Mouse (Mus musculus): Measurements from ENCODE around the gene Gm49369. TPM values are rescaled to one million over a fixed set of nuclear protein-coding genes. Genes with fewer than 3 reads are reported as not detected.

The Gm49369 gene
- polyA plus RNA-seq (2012) = 62.1 and 84.1 TPM in 2 replicates

DNA sequence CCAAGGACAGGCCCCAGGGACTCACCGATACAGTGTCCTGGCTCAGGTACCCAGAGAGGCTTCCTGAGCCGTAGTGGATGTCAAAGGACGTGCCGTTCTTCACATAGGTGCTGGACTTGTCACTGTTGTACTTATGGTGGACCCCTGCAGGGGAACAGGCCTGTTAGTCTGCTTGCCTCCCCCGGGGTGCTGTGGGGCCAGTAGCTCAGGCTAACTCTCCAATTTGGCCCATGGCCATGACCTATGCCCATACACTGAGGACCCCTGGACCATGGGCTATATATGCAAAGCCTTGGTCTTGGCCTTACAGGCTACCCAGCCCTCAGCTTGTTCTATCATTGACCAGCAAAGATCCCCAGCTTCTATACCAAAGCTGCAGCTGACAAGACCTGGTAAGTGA, at the start of gene Gm49369:
Gene Gm49369 (minus strand): TSS at position 101 of the 400 bp plus-strand sequence.

DNA sequence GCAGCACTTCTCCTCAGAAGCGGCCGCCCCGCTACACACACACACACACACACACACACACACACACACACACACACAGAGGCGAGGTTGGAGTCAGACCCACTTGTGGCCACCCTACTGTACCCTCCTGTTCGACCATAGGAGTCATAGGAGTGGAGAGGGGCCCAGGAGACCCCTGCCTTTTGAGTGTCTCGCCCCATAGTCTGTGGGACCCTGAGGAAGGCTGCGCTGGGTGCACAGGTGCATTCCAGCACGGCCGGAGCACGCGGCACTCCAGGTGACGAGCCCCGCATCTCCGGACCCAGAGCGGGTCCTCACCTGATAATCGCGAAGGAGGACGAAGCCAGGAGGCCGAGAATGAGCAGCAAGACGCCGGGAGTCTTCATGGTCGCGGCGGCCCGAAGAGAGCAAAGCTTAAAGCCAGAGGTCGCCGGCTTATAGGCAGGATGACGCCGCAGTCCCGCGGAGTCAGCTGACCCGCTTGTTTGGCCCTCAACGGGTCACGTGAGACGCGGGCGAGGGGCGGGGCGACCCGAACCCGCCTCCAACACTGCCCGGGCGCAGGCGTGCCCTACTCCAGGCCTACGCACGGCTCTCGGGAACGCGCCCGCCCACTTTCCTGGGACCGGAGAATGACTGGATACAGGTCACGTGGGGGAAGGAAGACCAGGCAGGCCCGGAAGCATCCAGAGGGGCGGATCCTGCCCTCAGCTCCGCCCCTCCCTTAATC, 5.1 kb upstream of the Gm49369 start, which contains the start of gene Ctsd:
Gene Ctsd (minus strand): TSS at position 620 of the 730 bp plus-strand sequence.

GRCm38 (mm10) chr7:142373641-142374412, 8.6 kb downstream of the Gm49369 start, which contains the start of gene Ifitm10:
Ifitm10 (minus strand) TSS chr7:142373753.

Other genes with a start within 250 kb of the Gm49369 start
- gene Gm39115, start 246.6 kb downstream of the Gm49369 start, polyA plus RNA-seq (2012) = not detected in 2 replicates
- gene Gm45337, start 238.1 kb downstream of the Gm49369 start, polyA plus RNA-seq (2012) = not detected in 2 replicates
- not detected in 2 replicates for gene Gm29735, start 225.6 kb downstream of the Gm49369 start, polyA plus RNA-seq (2012)
- not detected in 2 replicates for gene Gm4553, start 216.9 kb downstream of the Gm49369 start, polyA plus RNA-seq (2012)
- not detected in 2 replicates for gene Krtap5-2, start 206.7 kb downstream of the Gm49369 start, polyA plus RNA-seq (2012)
- gene Gm10153, start 192.3 kb downstream of the Gm49369 start, polyA plus RNA-seq (2012) = not detected in 2 replicates
- not detected in 2 replicates for gene Krtap5-3, start 181.3 kb downstream of the Gm49369 start, polyA plus RNA-seq (2012)
- gene Gm7579, start 170.8 kb downstream of the Gm49369 start, polyA plus RNA-seq (2012) = not detected in 2 replicates
- not detected in 2 replicates for gene Krtap5-5, start 152.7 kb downstream of the Gm49369 start, polyA plus RNA-seq (2012)
- not detected in 2 replicates for gene Gm40460, start 141.6 kb downstream of the Gm49369 start, polyA plus RNA-seq (2012)
- not detected in 2 replicates for gene Gm2431, start 124.3 kb downstream of the Gm49369 start, polyA plus RNA-seq (2012)
- not detected in 2 replicates for gene Gm4559, start 108.3 kb downstream of the Gm49369 start, polyA plus RNA-seq (2012)
- gene Krtap5-1, start 85.5 kb downstream of the Gm49369 start, polyA plus RNA-seq (2012) = not detected in 2 replicates
- not detected in 2 replicates for gene Krtap5-4, start 79.1 kb downstream of the Gm49369 start, polyA plus RNA-seq (2012)
- 2.5 and 2.6 TPM in 2 replicates for gene Ifitm10, start 8.9 kb downstream of the Gm49369 start, polyA plus RNA-seq (2012)
- gene Ctsd, start 5.4 kb upstream of the Gm49369 start, polyA plus RNA-seq (2012) = 77.7 and 82.6 TPM in 2 replicates
- gene Syt8, start 52.2 kb upstream of the Gm49369 start, polyA plus RNA-seq (2012) = not detected in 2 replicates
- 3.8 and 4.9 TPM in 2 replicates for gene Tnni2, start 59.1 kb upstream of the Gm49369 start, polyA plus RNA-seq (2012)
- gene Lsp1, start 78.1 kb upstream of the Gm49369 start, polyA plus RNA-seq (2012) = 82.2 and 95.3 TPM in 2 replicates
- 0.41 and 1.3 TPM in 2 replicates for gene Tnnt3, start 116.2 kb upstream of the Gm49369 start, polyA plus RNA-seq (2012)
- gene Mrpl23, start 150.0 kb upstream of the Gm49369 start, polyA plus RNA-seq (2012) = 11.7 and 15.7 TPM in 2 replicates

All from megakaryocyte-erythroid progenitor cell, adult 5 weeks (primary cell).